ENCODE assay signal across 8 mouse cellular contexts in the genomic region with DNA sequence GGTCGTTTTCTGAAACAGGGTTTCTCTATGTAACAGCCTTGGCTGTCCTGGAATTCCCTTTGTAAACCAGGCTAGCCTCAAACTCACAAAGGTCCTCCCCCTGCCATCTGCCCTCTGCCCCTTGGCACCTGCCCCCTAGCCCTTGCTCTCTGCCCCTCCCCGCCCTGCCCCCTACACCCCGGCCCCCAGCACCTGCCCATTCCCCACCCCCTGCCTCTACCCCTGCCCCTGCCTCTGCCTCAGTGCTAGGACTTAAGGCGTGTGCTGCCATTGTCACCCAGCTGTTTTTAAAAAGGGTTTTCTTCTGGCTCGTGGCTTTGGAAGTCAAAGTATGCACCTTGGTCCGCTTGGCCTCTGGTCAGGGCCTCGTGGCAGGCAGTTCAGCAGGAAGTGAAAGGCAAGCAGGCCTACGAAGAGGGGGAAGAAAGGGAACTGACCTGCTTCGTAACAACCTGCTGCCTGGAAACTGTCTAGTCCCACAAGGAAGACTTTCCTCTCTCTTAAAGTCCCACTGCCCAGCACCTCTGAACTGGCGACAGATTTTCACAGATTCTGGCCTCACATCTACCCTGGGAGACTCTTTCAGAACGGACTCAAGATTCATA.
DNase-seq lines count a peak whose midpoint lies in the region; ATAC-seq lines count a peak whose summit lies in the region.

No protein-coding gene starts in this region.

- peaks cover 6 to 16% of the 10 kb centered on the region in 2 experiments for H3K4me1 ChIP-seq in heart, embryonic 14.5 days (ENCODE audit: control insufficient read depth in 2 of 2, insufficient read depth in 2 of 2, low read length in 2 of 2)
- peaks cover 25% of the 10 kb centered on the region for H3K4me1 ChIP-seq in midbrain, embryonic 13.5 days (replicated peaks)

- no peak for ATAC-seq in heart, embryonic 14.5 days (ENCODE audit: insufficient number of reproducible peaks, insufficient read depth, low FRiP score, low read depth)
- peak; percentile 25; the same call in 1 of the 2 replicates for ATAC-seq in midbrain, embryonic 13.5 days

- no peaks in the 10 kb centered on the region; the same call in none of the 2 replicates for H3K27me3 ChIP-seq in heart, embryonic 14.5 days (ENCODE audit: control insufficient read depth, insufficient read depth, low read length)
- H3K27me3 ChIP-seq in midbrain, embryonic 13.5 days, result no peaks in the 10 kb centered on the region

- H3K4me3 ChIP-seq in heart, embryonic 14.5 days (ENCODE audit: control insufficient read depth in 1 of 2, insufficient read depth in 1 of 2, low read depth in 1 of 2, low read length in 2 of 2), result no peak overlapping the region; a peak in 1 of 4 replicates
- no peak overlapping the region for H3K4me3 ChIP-seq in midbrain, embryonic 13.5 days (replicated peaks)

- no peaks in the 10 kb centered on the region for H3K36me3 ChIP-seq in heart, embryonic 14.5 days (ENCODE audit: control insufficient read depth, insufficient read depth, low read length)
- H3K36me3 ChIP-seq in midbrain, embryonic 13.5 days, result no peaks in the 10 kb centered on the region

- peak overlapping the region; percentile 31; the same call in 1 of the 2 replicates for H3K4me2 ChIP-seq in heart, embryonic 14.5 days (ENCODE audit: low read length)
- peak overlapping the region; percentile 24 for H3K4me2 ChIP-seq in midbrain, embryonic 13.5 days (replicated peaks)

- H3K9me3 ChIP-seq in heart, embryonic 14.5 days (ENCODE audit: control insufficient read depth, low read length), result no peaks in the 10 kb centered on the region
- H3K9me3 ChIP-seq in midbrain, embryonic 13.5 days, result no peaks in the 10 kb centered on the region

- DNase-seq in heart, adult 8-10 months (ENCODE audit: low spot score), result no peak
- DNase-seq in embryo, embryonic 11 days, result peak; percentile 40
- peak; percentile 14 for DNase-seq in kidney, adult 8-10 months
- DNase-seq in layer of hippocampus, adult 9-11 months, result no peak
- no peak for DNase-seq in adrenal gland, postnatal 25 days
- DNase-seq in gastrocnemius, postnatal 10 days, result no peak

- H3K27ac ChIP-seq in heart, embryonic 14.5 days (replicated peaks in 1 of 2; ENCODE audit: control insufficient read depth in 1 of 2, insufficient read depth in 1 of 2, low read depth in 2 of 2, low read length in 2 of 2), result no peak overlapping the region
- peak overlapping the region; percentile 53 for H3K27ac ChIP-seq in midbrain, embryonic 13.5 days

- 17% methylated on average over 11 of the region's 11 CpGs for WGBS in heart, embryonic 14.5 days
- 7% methylated on average over 11 of the region's 11 CpGs for WGBS in midbrain, embryonic 13.5 days

- H3K9ac ChIP-seq in heart, embryonic 14.5 days (ENCODE audit: low read length), result no peak overlapping the region
- no peak overlapping the region for H3K9ac ChIP-seq in midbrain, embryonic 13.5 days (replicated peaks)

Comparison
In these comparisons a context has a peak if more than half of its experiments do, and no peak if none do; other contexts are left out.
1. DNase-seq: peak in embryo, embryonic 11 days (single experiment) and kidney, adult 8-10 months (2 of 2); none in heart, adult 8-10 months (single experiment), layer of hippocampus, adult 9-11 months (single experiment), adrenal gland, postnatal 25 days (single experiment) and gastrocnemius, postnatal 10 days (single experiment).